Mouse (Mus musculus): ENCODE data around the gene Fuca1.

Fuca1 gene

DNA sequence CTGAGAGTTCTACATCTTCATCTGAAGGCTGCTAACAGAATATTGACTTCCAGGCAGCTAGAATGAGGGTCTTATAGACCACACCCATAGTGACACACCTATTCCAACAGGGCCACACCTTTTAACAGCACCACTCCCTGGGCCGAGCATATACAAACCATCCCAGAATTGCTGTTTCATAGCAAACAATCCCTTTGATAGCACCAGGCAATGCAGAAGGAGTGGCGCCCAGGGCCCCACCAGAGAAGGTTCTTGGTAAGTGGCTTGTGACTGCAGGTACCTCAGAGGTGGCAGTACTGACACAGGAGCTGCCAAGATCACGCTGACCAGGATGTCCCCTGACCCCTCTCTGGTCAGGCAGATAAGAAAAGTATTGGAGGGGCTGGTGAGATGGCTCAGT lies 32.6 kb downstream of the Fuca1 start:
- DNase-seq (ENCODE audit: low read depth, low spot score) = no peak

- DNase-seq (ENCODE audit: low read depth, low spot score) = peak; percentile 49
Observed at GRCm38 (mm10) chr4:135954241-135954640, 33.7 kb downstream of the Fuca1 start.

DNA sequence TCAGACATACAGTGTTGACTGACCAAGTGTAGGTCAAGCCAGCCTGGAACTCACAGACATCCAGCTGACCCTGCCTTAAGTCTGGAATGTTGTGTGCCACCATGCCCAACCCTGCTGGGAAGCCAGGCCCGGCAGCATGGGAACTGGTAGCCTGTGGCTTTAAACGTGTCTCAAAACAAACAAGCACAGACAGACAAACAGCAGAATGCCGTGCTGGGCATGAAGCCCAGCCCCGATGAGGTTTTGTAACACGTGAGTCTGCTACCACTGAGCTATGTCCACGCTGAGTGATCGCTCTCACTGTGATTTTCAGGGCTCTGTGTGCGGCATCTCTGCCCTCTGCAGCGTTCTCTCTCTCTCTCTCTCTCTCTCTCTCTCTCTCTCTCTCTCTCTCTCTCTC lies 35.4 kb downstream of the Fuca1 start:
- DNase-seq (ENCODE audit: low read depth, low spot score) = no peak

- no peak for DNase-seq (ENCODE audit: low read depth, low spot score)
Observed at GRCm38 (mm10) chr4:135958354-135958753, 37.8 kb downstream of the Fuca1 start.

- DNase-seq (ENCODE audit: low read depth, low spot score) = peak; percentile 74
Observed at GRCm38 (mm10) chr4:135960717-135961116, 40.2 kb downstream of the Fuca1 start.

DNA sequence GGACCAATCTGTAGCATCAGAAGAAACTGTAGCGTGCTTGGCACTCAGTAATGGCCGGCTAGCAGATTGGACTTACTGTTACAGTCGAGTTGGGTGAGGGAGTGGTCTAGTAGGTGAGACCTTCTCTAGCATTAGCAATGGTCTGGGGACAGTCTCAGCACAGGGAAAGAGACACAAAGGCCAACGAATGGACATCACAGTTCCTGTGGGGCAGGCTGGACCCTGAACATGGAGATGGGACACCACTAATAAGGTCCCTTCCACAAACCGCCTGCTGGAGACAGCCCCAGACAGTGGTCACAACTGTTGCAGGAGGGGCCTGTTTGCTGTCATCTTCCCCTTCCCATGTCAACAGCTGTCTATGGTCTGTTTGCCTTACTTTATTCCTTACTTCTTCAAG lies 41.2 kb downstream of the Fuca1 start:
- no peak for DNase-seq (ENCODE audit: low read depth, low spot score)

GRCm38 (mm10) chr4:135962198-135962597 lies 41.7 kb downstream of the Fuca1 start:
- DNase-seq (ENCODE audit: low read depth, low spot score) = no peak

DNA sequence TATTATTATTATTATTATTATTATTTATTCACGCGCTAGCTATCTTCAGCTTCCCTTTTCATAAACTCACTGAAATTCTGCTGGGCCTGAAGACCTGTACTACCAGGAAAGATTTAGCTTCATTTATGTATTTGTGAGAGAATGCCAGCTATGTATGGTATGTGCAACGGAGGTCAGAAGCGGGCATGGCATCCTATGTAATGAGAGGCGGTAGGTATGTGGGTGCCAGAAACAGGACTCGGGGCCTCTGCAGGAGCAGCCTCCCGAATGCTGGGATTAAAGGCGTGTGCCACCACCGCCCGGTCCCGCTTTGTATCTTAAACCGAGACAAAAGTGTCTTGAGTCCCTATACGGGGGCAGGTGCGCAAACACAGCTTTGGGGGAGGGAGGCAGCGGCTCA lies 42.4 kb downstream of the Fuca1 start:
- DNase-seq (ENCODE audit: low read depth, low spot score) = no peak

- peak; percentile 97 for DNase-seq (ENCODE audit: low read depth, low spot score)
Observed at GRCm38 (mm10) chr4:135963457-135964193, 43.1 kb downstream of the Fuca1 start, which contains the start of gene Gale. Gene Gale, plus strand, starts transcription at chr4:135963727.

- DNase-seq (ENCODE audit: low read depth, low spot score) = peak; percentile 43
Observed at GRCm38 (mm10) chr4:135964426-135964825, 43.9 kb downstream of the Fuca1 start.

DNA sequence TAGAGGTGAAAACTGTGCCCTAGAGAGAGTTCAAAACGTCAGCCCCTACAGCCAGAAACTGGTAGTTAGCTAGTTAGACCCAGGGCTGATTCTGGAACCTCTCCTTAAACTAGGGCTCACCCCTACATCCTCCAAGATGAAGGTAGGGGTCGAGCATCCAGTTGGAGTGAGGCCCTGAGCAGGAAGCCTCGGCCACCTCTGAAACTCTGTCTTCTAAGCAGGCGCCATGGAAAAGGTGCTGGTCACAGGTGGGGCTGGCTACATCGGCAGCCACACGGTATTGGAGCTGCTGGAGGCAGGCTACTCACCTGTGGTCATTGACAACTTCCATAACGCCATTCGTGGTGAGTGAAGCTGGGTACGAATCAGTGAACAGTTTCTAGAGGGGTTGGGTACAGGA lies 44.6 kb downstream of the Fuca1 start:
- no peak for DNase-seq (ENCODE audit: low read depth, low spot score)

DNA sequence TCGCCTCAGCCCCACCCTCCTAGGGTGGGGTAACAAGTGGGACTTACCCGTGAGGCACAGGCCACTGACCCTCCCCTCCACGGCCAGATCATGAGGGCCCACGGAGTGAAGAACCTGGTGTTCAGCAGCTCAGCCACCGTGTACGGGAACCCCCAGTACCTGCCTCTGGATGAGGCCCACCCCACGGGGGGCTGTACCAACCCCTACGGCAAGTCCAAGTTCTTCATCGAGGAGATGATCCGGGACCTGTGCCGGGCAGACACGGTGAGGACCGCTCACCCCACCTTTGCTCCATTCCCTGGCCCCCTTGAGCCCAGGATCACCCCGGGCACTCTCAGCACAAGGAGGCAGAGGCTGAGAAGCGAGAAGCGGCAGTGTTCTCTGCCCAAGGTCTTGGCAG lies 45.7 kb downstream of the Fuca1 start:
- DNase-seq (ENCODE audit: low read depth, low spot score) = no peak

GRCm38 (mm10) chr4:135967086-135967760 lies 46.7 kb downstream of the Fuca1 start:
- no peak for DNase-seq (ENCODE audit: low read depth, low spot score)

GRCm38 (mm10) chr4:135968271-135968869 lies 47.8 kb downstream of the Fuca1 start:
- DNase-seq (ENCODE audit: low read depth, low spot score) = no peak

DNA sequence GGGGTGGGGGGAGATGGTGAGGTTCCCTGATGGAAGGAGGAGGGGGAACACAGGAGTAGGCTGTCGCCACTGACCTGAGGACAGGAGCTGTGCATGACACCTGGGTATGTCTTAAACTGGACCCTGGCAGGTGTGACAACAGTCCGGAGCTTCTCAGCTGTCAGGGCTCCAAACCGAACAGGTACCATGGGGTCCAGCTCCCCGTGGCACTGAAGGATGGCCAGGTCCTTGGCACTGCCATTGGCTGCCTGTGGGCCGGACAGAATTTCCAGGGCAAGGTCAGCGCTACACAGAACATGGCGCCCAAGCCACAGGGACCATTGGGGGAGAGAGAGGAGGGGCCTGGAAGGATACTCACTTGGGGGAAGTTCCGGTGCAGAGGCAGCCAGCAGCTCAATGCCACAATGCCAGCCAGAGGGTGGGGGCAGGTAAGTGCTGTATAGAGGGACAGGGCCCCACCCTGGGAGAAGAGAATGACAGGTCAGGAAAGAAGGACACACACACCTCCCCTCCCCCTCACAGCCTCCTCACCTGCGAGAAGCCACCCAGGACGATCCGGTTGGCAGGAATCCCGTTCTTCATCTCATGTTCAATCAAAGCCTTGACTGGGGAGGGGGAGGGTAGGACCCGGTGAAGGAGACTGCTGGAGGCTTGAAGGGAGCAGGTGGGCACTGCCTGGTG lies 48.7 kb downstream of the Fuca1 start:
- no peak for DNase-seq (ENCODE audit: low read depth, low spot score)

DNA sequence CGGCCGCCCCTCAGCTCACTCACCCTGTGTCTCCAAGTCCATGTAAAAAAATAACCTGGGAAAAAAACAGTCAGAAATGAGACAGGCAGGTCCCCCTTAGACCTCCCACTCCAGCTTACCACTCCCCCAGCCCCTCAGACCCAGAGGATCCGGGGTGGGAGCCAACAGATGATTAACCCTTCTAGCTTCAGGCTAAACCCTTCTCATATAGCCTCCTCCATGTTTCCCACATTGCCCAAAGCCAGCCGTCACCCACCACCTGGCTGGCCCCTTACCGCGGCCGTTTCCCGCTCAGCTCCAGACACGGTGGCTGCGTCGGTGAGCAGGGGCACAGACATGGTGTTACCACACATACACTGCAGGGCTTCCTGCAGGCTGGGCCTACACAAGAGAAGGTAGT lies 50.0 kb downstream of the Fuca1 start:
- no peak for DNase-seq (ENCODE audit: low read depth, low spot score)

GRCm38 (mm10) chr4:135971805-135972555 lies 51.4 kb downstream of the Fuca1 start:
- no peak for DNase-seq (ENCODE audit: low read depth, low spot score)

DNA sequence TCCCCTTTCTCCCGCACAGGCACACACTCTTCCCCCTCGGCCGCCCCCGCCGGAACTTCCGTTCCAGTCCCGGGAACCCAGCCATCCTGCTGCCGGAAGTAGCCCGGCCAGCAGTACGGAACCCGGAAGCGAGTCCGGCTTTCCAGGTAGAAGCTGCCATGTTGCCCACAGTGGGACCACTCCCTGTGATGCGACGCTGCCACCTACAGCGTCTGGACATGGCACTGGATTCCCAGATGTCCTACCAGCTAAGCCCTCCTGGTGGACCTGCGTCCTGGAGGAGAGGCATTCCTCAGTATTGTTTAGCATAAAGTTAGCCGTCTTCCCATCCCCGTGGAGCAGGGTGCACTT lies 52.0 kb downstream of the Fuca1 start, which contains the start of gene Lypla2:
Gene Lypla2, minus strand, starts transcription at position 71 of the 351 bp plus-strand sequence.
- DNase-seq (ENCODE audit: low read depth, low spot score) = peak; percentile 84

- no peak for DNase-seq (ENCODE audit: low read depth, low spot score)
Observed at GRCm38 (mm10) chr4:135972911-135973811, 52.6 kb downstream of the Fuca1 start.

- DNase-seq (ENCODE audit: low read depth, low spot score) = no peak
Observed at GRCm38 (mm10) chr4:135976146-135976545, 55.6 kb downstream of the Fuca1 start.

All from skeletal muscle tissue, adult 2 months (tissue).